Mouse (Mus musculus): Measurements from ENCODE around the gene Rnase2b.
"Not testable (repeated sequence)": the region's sequence is repeated elsewhere in the genome, so short reads cannot be mapped to it uniquely, and the experiment has no call there.

Gene Rnase2b

DNA sequence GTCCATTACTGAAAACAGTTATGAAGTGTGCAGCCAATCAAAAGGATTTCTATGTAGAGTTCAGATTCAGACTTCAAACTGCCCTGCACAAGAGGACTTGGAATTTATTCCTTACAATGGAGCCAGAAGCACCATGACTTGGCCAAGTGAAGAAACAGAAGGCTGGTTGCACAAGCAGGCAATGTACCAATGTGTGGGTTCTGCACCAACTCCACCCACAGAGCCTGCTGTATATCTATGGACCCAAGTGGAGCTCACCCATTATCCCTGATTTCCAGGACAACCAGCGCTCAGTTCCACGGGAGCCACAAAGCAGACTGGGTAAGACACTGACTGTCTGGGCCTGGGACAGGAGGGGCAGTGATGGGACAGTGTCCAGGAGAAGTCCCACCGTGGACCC lies at the start of gene Rnase2b:
Rnase2b (plus strand) TSS at position 285 of the 400 bp plus-strand sequence.
- not testable (repeated sequence) for DNase-seq

- DNase-seq = no peak
Observed at GRCm38 (mm10) chr14:51113476-51113875, 48.6 kb upstream of the Rnase2b start.

DNA sequence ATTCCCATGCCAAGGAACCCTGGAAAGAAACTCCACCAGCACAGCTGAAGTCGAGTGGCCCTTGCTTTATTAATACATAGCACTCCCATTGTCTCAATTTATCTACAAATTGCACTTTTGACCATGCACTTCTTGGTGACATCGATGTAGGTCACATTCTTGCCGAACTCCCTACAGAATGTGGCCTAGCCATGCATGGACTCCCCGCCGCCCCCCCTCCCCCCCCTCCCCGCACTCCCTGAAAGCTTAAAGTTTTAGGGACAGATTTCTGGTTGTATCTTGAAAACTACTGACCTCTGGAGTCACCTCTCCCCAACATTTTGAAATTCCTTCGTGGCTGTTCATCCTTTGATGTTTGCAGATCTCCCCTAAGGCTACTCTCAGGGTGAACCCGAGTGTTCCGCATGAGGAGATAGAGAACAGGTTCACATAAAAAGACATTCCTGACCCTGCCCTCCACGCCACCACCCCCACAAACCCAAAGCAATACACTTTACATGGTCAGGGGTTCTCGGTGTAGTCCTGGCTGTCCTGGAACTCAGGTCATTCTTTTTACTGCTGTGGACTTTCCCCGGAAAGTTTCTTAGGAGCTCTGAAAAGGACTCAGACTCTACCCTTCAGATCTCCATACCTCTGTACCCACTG lies 48.0 kb upstream of the Rnase2b start, which contains the start of gene Eddm3b:
Eddm3b (plus strand) TSS at position 511 of the 645 bp plus-strand sequence.
- no peak for DNase-seq

GRCm38 (mm10) chr14:51125684-51126083 lies 36.4 kb upstream of the Rnase2b start:
- no peak for DNase-seq

- no peak for DNase-seq
Observed at GRCm38 (mm10) chr14:51127648-51128258, 34.3 kb upstream of the Rnase2b start.

- DNase-seq = no peak
Observed at GRCm38 (mm10) chr14:51128775-51129623, 33.1 kb upstream of the Rnase2b start.

- no peak for DNase-seq
Observed at GRCm38 (mm10) chr14:51129624-51129975, 32.5 kb upstream of the Rnase2b start.

GRCm38 (mm10) chr14:51130315-51130940 lies 31.6 kb upstream of the Rnase2b start:
- DNase-seq = no peak

DNA sequence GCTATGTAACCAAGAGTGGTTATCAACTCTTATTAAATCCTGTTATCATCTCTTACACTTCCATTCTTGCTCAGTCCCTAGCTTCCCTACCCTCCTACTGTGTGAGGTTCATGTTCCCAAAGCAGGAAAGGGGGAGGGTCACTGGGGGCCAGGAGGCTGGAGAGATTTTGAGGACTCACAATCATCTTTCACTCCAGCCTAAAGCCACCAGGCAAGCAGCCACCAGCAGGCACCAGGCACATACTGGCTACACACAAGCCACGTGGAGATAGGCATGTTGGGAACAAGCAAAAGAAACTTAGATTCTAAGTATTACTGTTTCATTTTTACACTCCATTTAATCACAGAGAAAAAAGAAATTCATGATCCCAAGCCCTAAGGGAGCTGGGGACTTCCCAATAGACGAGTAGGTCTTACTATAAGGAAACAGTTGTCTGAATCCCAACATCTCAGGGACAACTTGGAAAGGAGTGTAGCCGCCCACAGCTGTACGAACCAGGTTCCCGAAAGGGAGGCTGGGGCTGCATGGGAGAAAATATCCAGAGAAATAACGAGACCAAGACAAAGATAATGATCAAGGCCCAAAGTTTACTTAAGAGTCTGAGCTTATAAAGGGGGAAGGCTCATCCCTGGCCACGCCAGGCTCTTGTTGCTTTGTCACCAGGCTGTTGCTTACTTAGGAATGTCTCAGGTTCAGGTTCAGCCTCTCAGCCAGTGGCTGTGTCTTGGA lies 30.8 kb upstream of the Rnase2b start:
- no peak for DNase-seq

DNA sequence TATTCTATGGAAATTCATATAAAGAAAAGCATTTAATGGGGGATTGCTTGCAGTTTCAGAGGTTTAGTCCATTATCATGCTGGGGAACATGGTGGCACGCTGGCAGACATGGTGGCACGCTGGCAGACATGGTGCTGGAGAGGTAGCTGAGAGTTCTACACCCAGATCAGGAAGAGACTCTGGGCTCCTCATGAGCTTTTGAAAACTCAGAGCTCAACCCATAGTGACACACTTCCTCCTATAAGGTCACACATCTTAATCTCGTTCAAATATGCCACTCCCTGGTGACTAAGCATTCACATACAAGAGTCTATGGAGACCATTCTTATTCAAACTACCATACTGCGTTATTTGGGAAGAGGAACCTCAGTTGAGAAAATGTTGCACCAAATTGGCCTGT lies 29.7 kb upstream of the Rnase2b start:
- no peak for DNase-seq

DNA sequence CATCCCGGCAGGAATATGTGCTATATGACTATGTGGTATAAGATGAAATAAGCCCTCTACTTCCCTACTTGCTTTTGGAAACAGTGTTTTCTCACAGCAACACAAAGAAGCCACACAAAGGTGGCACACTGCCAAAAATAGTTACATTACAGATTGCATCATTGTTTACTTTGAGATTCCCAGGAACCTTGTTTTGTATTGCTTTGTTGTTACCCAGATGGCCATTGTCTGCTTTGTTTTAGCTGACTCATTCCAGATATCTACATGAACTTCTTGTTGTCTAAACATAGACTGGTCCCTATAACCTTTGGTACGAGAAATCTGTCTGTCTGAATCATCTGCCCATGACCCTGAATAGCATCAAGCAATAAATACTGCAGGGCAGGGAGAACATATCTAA lies 21.7 kb upstream of the Rnase2b start:
- no peak for DNase-seq

GRCm38 (mm10) chr14:51142119-51142518 lies 19.9 kb upstream of the Rnase2b start:
- no peak for DNase-seq

GRCm38 (mm10) chr14:51142568-51142967 lies 19.5 kb upstream of the Rnase2b start:
- DNase-seq = no peak

- no peak for DNase-seq
Observed at GRCm38 (mm10) chr14:51143287-51143686, 18.8 kb upstream of the Rnase2b start.

- DNase-seq = no peak
Observed at GRCm38 (mm10) chr14:51143937-51144336, 18.1 kb upstream of the Rnase2b start.

GRCm38 (mm10) chr14:51144451-51144850 lies 17.6 kb upstream of the Rnase2b start:
- no peak for DNase-seq

DNA sequence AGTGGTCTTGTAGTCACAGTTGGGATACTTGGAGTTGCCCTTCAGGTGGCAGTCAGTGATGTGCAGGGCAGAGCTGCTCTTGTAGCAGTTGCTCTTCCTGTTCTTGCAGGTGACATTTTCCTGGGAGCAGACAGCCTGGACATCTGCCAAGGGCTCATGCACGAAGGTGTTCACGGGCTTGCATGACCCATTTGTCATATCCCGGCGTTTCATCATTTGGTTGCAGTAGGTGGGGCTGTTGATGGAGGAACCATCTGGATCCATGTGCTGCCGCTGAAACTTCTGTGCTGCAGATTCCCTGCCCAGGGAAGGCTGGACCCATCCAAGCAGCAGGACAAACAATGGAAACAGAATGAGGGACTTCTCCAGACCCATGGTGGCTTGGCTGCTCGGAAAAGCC lies 16.5 kb upstream of the Rnase2b start:
- peak; percentile 19 to 25 for DNase-seq

DNA sequence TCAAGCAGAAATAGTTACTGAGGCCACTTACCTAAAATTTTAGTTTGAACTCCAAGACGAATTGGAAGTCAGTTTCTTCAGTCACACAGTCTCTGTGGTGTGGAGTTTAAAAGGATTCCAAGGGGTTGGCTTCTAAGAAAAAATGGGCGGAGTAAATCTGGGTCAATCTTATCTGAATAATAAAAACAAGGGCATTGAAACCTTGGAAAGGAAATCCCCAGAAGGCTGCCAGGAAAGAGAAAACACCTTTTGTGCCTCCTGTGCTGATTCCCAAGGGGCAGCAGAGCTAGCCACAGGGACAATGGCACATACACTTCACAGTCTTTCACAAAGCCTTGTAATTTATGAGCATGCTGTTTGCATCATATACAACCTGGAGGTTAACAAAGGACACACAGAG lies 15.4 kb upstream of the Rnase2b start, which contains the start of gene Rnase1:
Rnase1 (minus strand) TSS at position 101 of the 400 bp plus-strand sequence.
- DNase-seq = no peak

DNA sequence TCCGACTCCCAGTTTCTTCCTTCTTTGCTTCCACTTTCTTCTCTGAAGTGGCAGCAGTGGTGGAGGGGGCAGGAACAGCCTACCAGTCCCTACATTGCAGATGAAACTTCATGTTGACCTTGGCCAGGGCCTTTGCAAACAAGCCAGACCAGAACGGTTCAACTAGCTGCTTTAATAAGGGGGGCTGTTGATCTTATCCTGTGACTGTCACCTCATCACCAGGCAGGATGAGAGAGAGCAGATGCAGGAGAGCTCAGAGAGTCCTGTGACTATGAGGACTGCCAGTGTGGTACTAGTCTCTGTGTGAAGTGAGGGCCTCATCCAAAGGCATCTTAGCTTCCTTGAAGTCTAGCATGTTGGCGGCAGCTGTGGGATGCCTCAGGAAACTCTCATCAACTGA lies 14.1 kb upstream of the Rnase2b start:
- no peak for DNase-seq

- no peak for DNase-seq
Observed at GRCm38 (mm10) chr14:51149164-51149563, 12.9 kb upstream of the Rnase2b start.

GRCm38 (mm10) chr14:51150206-51150831 lies 11.7 kb upstream of the Rnase2b start:
- DNase-seq = no peak

Data from cerebellum, postnatal 36 days (tissue).